Mouse (Mus musculus): Measurements from ENCODE around the gene Gbp5. TPM values are rescaled to one million over a fixed set of nuclear protein-coding genes. Genes with fewer than 3 reads are reported as not detected.

Gbp5 gene
- polyA plus RNA-seq (2017; shearing (Covaris generic)), result 10 to 100 TPM; 18.3 to 29.5 TPM

- ATAC-seq, result peak; percentile 70
Measured at GRCm38 (mm10) chr3:142493536-142494061, at the start of gene Gbp5. Gene Gbp5, plus strand, starts transcription at chr3:142493978.

- no peak for ATAC-seq
Measured at GRCm38 (mm10) chr3:142454198-142454597, 39.6 kb upstream of the Gbp5 start.

- no peak for ATAC-seq
Measured at GRCm38 (mm10) chr3:142459241-142459640, 34.5 kb upstream of the Gbp5 start.

DNA sequence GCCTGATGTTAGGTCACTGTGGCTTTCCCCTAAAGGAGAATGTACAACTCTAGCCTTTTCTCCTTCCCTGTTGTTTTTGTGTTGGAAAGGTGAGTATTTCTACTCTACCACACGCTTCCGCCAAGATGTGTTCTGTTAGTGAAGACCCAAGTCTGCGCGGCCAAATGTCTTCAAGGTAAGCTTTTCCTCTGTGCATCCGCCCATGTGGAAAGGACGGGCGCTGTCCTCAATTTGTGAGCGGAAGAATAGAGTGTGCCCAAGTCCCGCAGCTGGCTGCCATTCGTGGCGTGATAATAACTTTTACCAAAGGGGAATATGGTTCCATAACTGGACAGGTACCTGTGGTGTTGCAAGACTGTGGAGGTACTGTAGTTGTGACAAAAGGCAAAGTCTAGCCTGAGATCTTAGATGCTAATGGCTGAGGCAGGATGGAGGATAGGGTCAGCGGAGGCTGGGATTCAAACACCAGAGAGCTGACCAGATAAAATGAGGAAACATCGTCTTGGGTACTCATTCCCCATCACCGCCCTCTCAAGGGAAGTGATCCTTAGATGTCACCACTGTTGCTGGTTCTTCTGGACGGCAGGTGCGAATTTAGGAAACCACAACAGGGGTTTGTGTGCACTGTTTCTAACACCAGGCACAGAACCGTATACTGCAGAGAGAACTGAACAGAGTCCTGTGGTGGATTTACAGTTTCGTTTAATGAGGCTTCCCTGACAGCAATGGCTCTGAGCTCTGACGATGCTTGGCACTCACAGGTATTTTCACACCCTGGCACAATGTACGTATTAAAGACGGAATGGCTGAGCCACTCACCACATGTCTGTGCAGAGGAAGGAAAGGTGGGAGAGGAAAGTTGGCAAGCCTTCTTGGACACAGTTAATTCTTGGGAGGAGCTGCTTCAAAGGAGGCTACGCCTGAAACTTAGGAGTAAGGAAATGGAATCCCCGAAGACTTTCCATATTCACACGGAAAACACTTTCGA lies 30.7 kb upstream of the Gbp5 start:
- no peak for ATAC-seq

DNA sequence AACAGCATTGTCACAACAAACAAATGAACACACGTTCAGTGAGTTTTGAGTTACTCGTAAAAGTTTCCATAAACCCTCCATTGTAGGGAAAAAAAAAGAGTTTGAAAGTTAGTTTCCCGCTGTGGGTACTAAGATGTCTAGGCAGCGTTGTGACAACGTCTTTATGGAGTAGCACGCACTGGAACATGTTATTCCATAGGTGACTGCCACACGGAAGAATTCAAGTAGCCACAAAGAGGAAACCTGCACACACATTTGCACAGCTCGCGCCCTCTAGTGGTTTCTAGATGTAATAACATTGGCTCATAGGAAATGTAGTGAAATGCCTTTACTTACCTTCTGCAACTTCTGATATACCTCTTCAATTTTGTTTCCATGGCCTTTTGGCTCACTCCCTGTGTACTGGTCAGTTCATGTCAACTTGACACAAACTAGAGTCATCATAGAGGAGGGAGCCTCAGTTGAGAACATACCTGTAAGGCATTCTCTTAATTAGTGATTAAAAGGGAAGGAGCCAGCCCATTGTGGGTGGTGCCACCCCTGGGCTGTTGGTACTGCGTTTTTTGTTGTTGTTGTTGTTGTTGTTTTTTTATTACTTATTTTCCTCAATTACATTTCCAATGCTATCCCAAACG lies 19.3 kb upstream of the Gbp5 start:
- peak; percentile 75 for ATAC-seq

- ATAC-seq, result peak; percentile 69
Measured at GRCm38 (mm10) chr3:142475913-142476312, 17.9 kb upstream of the Gbp5 start.

DNA sequence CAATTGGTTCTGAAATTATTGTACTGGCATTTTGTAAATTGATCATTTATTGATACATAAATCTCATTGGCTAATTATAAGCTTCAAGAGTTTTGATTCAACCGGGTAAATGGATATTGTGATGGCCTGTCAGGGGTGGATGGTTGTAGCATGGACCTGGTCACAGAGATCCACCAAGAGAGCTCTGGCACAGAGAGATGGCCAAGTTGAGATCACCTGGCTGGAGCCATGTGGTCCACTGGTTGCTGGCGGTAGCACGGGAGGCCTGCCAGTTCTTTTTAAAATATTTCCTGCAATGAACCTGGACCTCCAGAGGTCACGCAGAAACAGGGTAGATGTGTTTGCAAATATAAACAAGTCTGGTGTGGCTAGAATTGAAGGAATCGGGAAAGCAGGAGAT lies 15.9 kb upstream of the Gbp5 start:
- no peak for ATAC-seq

DNA sequence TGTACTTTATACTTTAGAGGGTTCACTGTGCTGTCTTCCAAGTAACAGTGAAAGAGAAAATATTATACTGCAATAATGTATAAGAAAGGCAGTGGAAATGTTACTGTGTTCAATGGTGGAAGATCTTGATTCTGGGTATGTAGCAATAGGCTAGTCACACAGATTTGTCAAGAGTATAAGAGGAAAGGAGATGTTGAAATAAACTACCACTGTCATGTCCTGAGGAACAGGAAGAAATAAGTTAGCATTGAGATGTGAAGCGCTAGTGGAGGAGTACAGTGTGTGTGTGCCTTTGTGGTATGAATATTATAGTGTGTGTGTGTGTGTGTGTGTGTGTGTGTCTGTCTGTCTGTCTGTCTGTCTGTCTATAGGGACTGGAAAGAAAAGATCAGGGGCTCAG lies 15.4 kb upstream of the Gbp5 start:
- no peak for ATAC-seq

GRCm38 (mm10) chr3:142490465-142490864 lies 3.3 kb upstream of the Gbp5 start:
- peak; percentile 62 for ATAC-seq

GRCm38 (mm10) chr3:142495146-142495655 lies 1.4 kb downstream of the Gbp5 start:
- no peak for ATAC-seq

- peak; percentile 55 for ATAC-seq
Measured at GRCm38 (mm10) chr3:142496113-142497101, 2.6 kb downstream of the Gbp5 start.

DNA sequence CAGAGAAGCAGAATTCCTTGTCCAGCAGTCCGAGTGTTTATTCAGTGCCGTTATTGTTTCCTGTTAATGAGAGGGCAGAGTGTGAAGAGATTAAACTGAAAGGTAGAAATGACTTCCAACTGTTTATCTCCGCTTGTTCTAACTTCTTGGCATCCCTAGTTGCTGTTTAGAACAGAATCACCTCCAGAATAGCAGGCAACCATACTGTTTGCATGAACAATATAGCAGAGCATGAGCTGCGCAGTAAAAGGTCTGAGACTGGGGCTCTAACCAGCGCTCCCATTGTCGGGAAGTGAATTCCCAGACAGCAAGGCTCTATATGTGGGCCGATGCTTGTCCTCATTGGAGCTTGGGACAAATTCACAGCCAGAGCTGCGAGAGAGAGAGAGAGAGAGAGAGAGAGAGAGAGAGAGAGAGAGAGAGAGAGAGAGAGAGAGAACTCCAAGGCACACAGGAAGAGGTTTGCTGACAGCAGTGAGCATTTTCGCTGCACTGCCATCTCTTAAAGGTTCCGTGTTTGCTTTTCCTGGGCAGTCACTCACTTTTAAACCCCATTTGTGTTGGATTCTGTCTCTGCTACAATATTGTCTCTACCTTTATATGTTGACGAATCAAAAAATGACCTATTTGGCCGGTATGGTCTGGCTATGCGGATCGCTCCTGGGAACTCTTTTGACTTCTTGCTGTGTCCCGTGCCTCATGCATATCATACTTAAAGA lies 3.5 kb downstream of the Gbp5 start:
- ATAC-seq, result peak; percentile 44

- no peak for ATAC-seq
Measured at GRCm38 (mm10) chr3:142498941-142499340, 5.2 kb downstream of the Gbp5 start.

GRCm38 (mm10) chr3:142528116-142528515 lies 34.3 kb downstream of the Gbp5 start:
- ATAC-seq, result no peak

DNA sequence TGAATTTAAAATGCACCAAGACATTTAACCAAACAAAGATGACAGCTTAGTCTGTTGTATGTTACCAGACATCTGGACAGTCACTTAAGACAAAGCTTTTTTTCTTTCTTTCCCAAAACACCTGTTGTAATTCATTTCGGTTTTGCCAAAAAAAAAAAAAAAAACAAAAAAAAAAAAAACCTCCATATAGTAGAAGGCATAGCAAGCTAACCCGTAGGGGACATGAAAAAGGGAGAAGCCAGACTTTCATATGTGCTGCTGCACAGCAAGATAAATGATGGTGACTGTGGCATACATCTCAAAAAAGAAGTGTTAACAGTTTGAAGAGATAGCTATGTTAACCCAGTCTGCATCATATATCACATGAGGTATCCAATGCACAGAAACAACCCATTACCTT lies 35.8 kb downstream of the Gbp5 start:
- ATAC-seq, result peak; percentile 1

GRCm38 (mm10) chr3:142530087-142530953 lies 36.5 kb downstream of the Gbp5 start, which contains the start of gene Gbp7:
Gene Gbp7, plus strand, starts transcription at chr3:142530342.
- ATAC-seq, result peak; percentile 84

- ATAC-seq, result no peak
Measured at GRCm38 (mm10) chr3:142531595-142531994, 37.8 kb downstream of the Gbp5 start.

- ATAC-seq, result peak; percentile 66
Measured at GRCm38 (mm10) chr3:142533185-142533584, 39.4 kb downstream of the Gbp5 start.

DNA sequence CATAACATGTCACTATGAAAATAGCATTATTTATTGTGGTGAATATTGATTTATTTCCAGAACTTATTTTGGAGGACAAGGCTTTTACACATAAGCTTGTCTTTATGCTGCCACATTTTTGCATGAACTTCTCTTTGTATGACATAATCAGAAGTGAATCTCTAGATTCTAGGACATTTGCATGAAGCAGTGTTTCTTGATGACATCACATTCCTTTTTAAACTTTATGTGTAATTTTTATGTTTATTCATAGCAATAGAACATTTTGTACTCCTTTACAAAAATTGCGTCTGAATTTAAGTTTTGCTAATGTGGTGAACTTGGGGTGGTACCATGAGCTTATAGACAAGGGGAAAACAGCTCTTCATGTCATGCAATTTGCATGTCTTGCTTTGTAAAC lies 41.9 kb downstream of the Gbp5 start:
- no peak for ATAC-seq

DNA sequence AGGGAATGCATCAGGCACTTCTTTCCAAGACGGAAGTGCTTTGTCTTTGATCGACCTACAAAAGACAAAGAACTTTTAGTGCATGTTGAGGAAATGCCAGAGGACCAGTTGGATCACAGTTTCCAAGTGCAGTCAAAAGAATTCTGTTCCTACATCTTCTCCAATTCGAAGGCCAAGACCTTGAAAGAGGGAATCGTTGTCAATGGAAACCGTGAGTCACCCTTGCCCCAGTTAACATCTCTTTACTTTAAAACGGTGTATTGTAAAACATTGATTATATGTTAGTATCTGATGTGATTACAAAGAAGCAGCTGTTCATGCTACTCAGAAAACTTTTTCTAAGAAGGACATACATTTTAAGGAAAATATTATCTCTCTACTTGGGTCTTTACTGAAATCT lies 47.6 kb downstream of the Gbp5 start:
- no peak for ATAC-seq

All from CD4-positive, CD25-positive, alpha-beta regulatory T cell, adult 4 months (primary cell).